Mouse (Mus musculus) embryonic fibroblast, embryonic 13.5 days (primary cell): ENCODE results near the gene Fam160b1.

Source experiments
- CTCF ChIP-seq: IDR thresholded peaks from 2 replicates; pipeline ENCODE4 v1.5.1; 2011; ENCODE audit warnings: mild to moderate bottlenecking, control low read depth, low read length, moderate library complexity, borderline replicate concordance; ENCODE audit not compliant: insufficient read depth
- POLR2A ChIP-seq: IDR thresholded peaks from 2 replicates; pipeline ENCODE4 v1.6.1; 2011; ENCODE audit warnings: low read depth, mild to moderate bottlenecking, control low read depth, low read length, moderate library complexity

- TF ChIP-seq POLR2A (no peak), CTCF (no peak)
Observed at GRCm38 (mm10) chr19:57366007-57366406, 5.5 kb downstream of the Fam160b1 start.
